Mouse (Mus musculus) naive thymus-derived CD4-positive, alpha-beta T cell, adult 2 months (primary cell): ENCODE measurements around the gene Fuca1.
"Not testable (repeated sequence)": the region's sequence is repeated elsewhere in the genome, so short reads cannot be mapped to it uniquely, and the experiment has no call there.

Experiments
- DNase-seq: peaks from one replicate; pipeline ENCODE4 v3.0.0-alpha.2; 2011; ENCODE audit warnings: low read depth

Gene Fuca1

DNA sequence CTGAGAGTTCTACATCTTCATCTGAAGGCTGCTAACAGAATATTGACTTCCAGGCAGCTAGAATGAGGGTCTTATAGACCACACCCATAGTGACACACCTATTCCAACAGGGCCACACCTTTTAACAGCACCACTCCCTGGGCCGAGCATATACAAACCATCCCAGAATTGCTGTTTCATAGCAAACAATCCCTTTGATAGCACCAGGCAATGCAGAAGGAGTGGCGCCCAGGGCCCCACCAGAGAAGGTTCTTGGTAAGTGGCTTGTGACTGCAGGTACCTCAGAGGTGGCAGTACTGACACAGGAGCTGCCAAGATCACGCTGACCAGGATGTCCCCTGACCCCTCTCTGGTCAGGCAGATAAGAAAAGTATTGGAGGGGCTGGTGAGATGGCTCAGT, 32.6 kb downstream of the Fuca1 start:
- DNase-seq: no peak

DNA sequence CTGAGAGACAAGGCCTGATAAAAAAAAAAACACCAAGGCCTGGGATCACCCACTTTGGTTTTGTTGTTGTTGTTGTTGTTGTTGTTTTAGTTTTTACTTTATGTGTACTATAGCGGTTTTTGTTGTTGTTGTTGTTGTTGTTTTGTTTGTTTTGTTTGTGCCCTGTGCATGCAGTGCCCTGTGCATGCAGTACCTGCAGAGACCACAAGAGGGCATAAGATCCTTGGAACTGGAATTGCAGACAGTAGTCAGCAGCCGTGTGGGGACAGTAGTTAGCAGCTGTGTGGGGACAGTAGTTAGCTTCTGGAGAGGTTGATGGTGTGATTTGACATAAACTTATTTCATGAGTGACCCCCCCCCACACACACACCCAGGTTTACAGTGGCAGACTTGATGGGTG, 33.7 kb downstream of the Fuca1 start:
- DNase-seq: peak; percentile 90

DNA sequence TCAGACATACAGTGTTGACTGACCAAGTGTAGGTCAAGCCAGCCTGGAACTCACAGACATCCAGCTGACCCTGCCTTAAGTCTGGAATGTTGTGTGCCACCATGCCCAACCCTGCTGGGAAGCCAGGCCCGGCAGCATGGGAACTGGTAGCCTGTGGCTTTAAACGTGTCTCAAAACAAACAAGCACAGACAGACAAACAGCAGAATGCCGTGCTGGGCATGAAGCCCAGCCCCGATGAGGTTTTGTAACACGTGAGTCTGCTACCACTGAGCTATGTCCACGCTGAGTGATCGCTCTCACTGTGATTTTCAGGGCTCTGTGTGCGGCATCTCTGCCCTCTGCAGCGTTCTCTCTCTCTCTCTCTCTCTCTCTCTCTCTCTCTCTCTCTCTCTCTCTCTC, 35.4 kb downstream of the Fuca1 start:
- no peak for DNase-seq

GRCm38 (mm10) chr4:135958354-135958753, 37.8 kb downstream of the Fuca1 start:
- DNase-seq: no peak

DNA sequence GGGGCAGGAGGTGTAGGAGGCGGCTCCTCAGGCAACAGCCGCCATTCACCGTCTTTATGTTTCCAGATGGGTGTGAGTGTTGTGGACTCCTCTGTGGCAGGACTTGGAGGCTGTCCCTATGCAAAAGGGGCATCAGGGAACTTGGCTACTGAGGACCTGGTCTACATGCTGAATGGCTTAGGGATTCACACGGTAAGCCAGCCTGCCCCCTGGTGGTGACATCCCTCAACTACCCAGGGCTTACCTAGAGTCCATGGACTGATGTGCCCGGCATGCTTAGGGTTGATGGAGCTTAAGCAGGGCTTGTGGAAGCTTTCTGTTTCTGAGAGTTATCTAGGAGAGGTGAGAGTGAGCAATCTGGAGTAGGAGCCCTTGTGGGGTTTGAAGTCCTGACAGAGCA, 40.2 kb downstream of the Fuca1 start:
- DNase-seq: peak; percentile 92

DNA sequence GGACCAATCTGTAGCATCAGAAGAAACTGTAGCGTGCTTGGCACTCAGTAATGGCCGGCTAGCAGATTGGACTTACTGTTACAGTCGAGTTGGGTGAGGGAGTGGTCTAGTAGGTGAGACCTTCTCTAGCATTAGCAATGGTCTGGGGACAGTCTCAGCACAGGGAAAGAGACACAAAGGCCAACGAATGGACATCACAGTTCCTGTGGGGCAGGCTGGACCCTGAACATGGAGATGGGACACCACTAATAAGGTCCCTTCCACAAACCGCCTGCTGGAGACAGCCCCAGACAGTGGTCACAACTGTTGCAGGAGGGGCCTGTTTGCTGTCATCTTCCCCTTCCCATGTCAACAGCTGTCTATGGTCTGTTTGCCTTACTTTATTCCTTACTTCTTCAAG, 41.2 kb downstream of the Fuca1 start:
- no peak for DNase-seq

DNA sequence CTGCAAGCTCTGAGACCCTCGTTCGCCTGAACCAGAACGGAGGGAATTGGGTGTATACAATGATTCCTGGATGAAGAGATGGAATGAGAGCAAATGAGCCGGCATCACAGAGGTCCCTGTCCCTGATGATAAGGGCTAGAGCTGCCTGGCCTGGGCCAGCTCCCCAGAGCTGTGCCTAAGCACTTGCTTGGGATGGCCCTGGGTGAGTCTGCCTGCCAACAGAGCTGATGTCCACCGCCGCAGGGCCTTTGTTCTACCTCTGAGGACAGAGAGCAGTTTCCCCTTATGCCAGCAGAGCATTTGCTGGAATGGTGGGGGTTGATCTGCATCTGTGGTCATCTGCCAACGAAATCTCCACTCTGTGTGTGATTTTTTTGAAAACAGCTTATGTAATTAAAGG, 41.7 kb downstream of the Fuca1 start:
- no peak for DNase-seq

DNA sequence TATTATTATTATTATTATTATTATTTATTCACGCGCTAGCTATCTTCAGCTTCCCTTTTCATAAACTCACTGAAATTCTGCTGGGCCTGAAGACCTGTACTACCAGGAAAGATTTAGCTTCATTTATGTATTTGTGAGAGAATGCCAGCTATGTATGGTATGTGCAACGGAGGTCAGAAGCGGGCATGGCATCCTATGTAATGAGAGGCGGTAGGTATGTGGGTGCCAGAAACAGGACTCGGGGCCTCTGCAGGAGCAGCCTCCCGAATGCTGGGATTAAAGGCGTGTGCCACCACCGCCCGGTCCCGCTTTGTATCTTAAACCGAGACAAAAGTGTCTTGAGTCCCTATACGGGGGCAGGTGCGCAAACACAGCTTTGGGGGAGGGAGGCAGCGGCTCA, 42.4 kb downstream of the Fuca1 start:
- DNase-seq: no peak

GRCm38 (mm10) chr4:135963457-135964193, 43.1 kb downstream of the Fuca1 start, which contains the start of gene Gale:
TSS of gene Gale (plus strand) at chr4:135963727.
- DNase-seq: peak; percentile 97

GRCm38 (mm10) chr4:135964426-135964825, 43.9 kb downstream of the Fuca1 start:
- DNase-seq: peak; percentile 44

DNA sequence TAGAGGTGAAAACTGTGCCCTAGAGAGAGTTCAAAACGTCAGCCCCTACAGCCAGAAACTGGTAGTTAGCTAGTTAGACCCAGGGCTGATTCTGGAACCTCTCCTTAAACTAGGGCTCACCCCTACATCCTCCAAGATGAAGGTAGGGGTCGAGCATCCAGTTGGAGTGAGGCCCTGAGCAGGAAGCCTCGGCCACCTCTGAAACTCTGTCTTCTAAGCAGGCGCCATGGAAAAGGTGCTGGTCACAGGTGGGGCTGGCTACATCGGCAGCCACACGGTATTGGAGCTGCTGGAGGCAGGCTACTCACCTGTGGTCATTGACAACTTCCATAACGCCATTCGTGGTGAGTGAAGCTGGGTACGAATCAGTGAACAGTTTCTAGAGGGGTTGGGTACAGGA, 44.6 kb downstream of the Fuca1 start:
- no peak for DNase-seq

DNA sequence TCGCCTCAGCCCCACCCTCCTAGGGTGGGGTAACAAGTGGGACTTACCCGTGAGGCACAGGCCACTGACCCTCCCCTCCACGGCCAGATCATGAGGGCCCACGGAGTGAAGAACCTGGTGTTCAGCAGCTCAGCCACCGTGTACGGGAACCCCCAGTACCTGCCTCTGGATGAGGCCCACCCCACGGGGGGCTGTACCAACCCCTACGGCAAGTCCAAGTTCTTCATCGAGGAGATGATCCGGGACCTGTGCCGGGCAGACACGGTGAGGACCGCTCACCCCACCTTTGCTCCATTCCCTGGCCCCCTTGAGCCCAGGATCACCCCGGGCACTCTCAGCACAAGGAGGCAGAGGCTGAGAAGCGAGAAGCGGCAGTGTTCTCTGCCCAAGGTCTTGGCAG, 45.7 kb downstream of the Fuca1 start:
- no peak for DNase-seq

DNA sequence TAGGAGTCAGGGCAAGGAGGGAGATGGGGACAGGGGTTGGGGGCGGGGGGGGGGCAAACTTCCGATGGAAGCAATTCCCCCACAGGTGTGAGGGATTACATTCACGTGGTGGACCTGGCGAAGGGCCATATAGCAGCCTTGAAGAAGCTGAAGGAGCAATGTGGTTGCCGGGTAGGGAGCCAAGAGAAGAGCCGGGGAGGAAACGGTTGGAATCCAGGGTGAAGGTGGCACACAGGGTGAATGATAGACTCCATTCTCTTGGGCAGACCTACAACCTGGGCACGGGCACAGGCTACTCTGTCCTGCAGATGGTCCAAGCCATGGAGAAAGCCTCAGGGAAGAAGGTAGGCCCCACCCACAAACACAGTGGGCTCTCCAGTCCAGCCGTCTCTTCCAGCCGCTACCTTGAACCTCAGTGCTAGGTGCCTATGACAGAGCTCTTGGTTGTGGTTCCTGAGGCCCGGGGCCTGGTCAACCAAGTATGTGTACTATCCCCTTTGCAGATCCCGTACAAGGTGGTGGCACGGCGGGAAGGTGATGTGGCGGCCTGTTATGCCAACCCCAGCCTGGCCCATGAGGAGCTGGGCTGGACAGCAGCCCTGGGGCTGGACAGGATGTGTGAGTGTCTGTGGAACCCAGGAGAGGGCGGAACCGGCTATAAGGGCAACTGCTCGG, 46.7 kb downstream of the Fuca1 start:
- no peak for DNase-seq

DNA sequence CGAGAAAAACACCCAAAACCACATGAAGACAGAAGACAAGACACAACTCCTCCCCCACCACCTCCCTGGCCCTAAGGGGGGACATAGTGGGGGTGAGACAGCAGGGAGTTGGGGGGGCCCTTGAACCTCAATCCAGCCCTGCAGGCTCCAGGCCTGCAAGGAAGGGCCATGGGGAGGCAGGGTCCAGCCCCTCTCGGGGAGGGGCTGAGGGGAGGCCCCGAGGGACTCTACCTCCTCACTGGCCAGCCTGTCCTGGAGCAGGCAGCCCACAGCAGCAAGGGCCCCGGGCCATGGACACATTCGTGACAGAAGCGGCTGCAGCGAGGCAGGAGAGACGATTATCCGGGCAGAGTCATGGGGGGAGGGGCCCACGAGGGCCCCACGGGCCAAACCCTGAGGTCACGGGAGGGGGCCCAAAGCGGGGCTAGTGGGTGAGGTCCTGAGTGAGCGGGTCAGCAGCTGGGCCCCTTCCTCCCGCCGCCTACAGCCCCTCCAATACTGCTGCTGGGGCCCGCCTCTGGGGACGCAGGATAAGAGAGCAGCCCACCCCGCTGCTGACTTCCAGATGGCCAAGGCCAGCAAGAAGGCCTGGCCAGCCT, 47.8 kb downstream of the Fuca1 start:
- no peak for DNase-seq

GRCm38 (mm10) chr4:135969070-135969750, 48.7 kb downstream of the Fuca1 start:
- DNase-seq: no peak

DNA sequence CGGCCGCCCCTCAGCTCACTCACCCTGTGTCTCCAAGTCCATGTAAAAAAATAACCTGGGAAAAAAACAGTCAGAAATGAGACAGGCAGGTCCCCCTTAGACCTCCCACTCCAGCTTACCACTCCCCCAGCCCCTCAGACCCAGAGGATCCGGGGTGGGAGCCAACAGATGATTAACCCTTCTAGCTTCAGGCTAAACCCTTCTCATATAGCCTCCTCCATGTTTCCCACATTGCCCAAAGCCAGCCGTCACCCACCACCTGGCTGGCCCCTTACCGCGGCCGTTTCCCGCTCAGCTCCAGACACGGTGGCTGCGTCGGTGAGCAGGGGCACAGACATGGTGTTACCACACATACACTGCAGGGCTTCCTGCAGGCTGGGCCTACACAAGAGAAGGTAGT, 50.0 kb downstream of the Fuca1 start:
- no peak for DNase-seq

GRCm38 (mm10) chr4:135971805-135972555, 51.4 kb downstream of the Fuca1 start:
- peak; percentile 59 for DNase-seq

DNA sequence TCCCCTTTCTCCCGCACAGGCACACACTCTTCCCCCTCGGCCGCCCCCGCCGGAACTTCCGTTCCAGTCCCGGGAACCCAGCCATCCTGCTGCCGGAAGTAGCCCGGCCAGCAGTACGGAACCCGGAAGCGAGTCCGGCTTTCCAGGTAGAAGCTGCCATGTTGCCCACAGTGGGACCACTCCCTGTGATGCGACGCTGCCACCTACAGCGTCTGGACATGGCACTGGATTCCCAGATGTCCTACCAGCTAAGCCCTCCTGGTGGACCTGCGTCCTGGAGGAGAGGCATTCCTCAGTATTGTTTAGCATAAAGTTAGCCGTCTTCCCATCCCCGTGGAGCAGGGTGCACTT, 52.0 kb downstream of the Fuca1 start, which contains the start of gene Lypla2:
Gene Lypla2, minus strand, starts transcription at position 71 of the 351 bp plus-strand sequence.
- peak; percentile 67 for DNase-seq

DNA sequence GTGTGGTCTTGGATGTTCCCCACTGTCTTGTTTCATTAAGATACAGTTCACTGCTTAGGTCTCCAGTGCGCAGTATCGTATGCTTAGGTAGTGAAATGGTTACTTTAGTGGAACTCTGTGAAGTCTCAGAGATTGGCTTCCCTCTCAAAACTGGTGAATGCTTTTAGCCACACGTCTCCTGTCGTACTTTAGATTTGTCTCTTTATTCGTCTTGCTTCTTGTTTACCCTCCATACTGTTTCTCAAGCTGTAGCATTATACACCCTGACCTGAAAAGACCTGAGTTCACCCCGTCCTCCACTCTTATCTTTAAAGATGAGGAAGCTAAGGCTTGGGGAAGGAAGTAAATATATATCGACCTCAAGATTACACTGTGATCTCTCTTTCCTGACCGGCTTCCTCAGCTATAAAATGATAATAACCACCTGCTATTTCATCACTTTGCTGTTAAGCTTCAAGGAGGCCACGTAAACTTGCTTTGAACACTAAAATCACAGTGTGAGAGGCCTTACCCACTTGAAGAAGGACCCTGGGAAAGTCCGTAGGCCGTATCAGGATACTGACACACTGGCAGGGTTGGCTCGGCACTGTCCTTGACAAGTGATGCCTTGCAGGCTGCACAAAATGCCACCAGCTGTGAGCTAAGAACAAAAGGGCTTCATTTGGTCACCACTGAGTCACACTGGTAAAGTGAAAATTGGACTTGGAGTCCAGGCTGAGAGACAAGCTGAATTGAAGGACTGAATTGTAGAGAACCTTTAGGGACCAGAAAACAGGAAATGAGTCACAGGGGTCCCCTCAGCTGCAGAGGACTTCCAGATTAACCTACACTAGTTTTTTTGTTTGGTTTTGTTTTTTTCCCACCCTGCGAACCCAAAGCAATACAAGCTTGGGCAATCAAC, 52.6 kb downstream of the Fuca1 start:
- DNase-seq: no peak

- no peak for DNase-seq
These were observed 55.6 kb downstream of the Fuca1 start for GRCm38 (mm10) chr4:135976146-135976545.

DNA sequence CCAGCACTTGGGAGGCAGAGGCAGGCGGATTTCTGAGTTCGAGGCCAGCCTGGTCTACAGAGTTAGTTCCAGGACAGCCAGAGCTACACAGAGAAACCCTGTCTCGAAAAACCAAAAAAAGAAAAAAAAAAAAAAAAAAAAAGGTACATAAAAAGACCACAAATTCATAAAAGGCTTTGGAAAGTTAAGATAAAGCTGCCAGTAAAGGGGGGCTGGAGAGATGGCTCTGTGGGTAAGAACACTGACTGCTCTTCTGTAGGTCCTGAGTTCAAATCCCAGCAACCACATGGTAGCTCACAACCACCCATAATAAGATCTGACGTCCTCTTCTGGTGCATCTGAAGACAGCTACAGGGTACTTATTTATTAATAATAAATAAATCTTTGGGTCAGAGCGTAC, 59.7 kb downstream of the Fuca1 start:
- DNase-seq: not testable (repeated sequence)
